Mouse (Mus musculus) small intestine, adult 2 months (tissue): ENCODE results near the gene Dcst2.

Source experiments
- CTCF ChIP-seq: fragments of 200-500 bp; IDR thresholded peaks from 2 replicates; pipeline ENCODE4 v1.5.1; 2012; ENCODE audit warnings: low read depth, mild to moderate bottlenecking, control low read depth, inconsistent platforms, low read length, moderate library complexity, mixed read lengths; ENCODE audit not compliant: insufficient replicate concordance, insufficient read length; ENCODE audit errors: extremely low read depth
- POLR2A ChIP-seq: fragments of 200-500 bp; IDR thresholded peaks from 2 replicates; pipeline ENCODE4 v1.6.1; 2012; ENCODE audit warnings: low read depth, mild to moderate bottlenecking, control low read depth, inconsistent platforms, low read length, moderate library complexity

DNA sequence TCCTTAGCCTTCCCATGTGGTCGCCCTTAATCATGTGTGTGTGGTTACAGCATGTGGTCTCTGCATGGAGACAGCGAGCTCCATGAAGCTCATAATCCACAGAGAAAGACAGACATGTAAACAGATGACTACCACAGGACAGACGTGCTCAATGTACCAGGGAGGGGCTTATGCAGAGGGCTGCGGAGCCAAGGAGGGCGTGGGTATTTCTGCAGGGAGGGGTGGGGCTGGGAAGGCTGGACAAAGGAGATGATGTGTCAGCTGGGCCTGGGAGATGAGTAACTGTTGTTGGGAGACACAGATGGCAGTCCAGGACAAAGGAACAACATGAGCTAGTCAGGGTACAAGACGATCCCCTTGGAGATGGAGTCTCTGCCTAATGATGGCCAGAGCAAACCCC, 2.1 kb upstream of the Dcst2 start:
- TF ChIP-seq POLR2A: no peak
- TF ChIP-seq CTCF: no peak
